Mouse (Mus musculus): ENCODE data around the gene E030030I06Rik. TPM values are rescaled to one million over a fixed set of nuclear protein-coding genes. Genes with fewer than 3 reads are reported as not detected.
A peak's percentile ranks its signal among the peaks of the same experiment; 100 is the strongest.
"Not testable (repeated sequence)": the region's sequence is repeated elsewhere in the genome, so short reads cannot be mapped to it uniquely, and the experiment has no call there.

Gene E030030I06Rik
- polyA plus RNA-seq, 1 experiment from 2014 or later: 12.9 TPM

GRCm38 (mm10) chr10:22150593-22150992 is 1.5 kb upstream of the E030030I06Rik start:
- Histone ChIP-seq H3K4me3 (ENCODE audit: low read depth, low read length) (peak overlapping the region; percentile 69; the same call in 1 of the 2 replicates), H3K27ac (replicated peaks) (no peak overlapping the region), H3K9me3 (ENCODE audit: control insufficient read depth, low read length) (no peaks in the 10 kb centered on the region), H3K36me3 (ENCODE audit: control insufficient read depth, insufficient read depth, low read length) (no peaks in the 10 kb centered on the region), H3K4me1 (replicated peaks; ENCODE audit: control insufficient read depth, insufficient read depth) (0 out of 2 replicates have a peak, but pooled peaks cover 2% of the 10 kb centered on the region), H3K4me2 (replicated peaks; ENCODE audit: low read depth) (peak overlapping the region; percentile 98), H3K9ac (ENCODE audit: low read length) (no peak overlapping the region), H3K27me3 (ENCODE audit: control insufficient read depth, insufficient read depth, low read length) (peaks cover 11% of the 10 kb centered on the region; the same call in 1 of the 2 replicates)
- WGBS: 1% methylated on average over 27 of the region's 27 CpGs
- no peak for ATAC-seq (ENCODE audit: low FRiP score, low TSS enrichment)
- no peak for TF ChIP-seq CTCF (IDR thresholded peaks at IDR 0.05; ENCODE audit: low read depth)
- TF ChIP-seq EP300 (optimal IDR thresholded peaks at IDR 0.05): no peak
- no peak for DNase-seq (ENCODE audit: low spot score)

GRCm38 (mm10) chr10:22149691-22150465 is 808 bp upstream of the E030030I06Rik start:
- no peak for ATAC-seq (ENCODE audit: low FRiP score, low TSS enrichment)
- Histone ChIP-seq H3K27me3 (ENCODE audit: control insufficient read depth, insufficient read depth, low read length) (peaks cover 8% of the 10 kb centered on the region; the same call in 1 of the 2 replicates), H3K9ac (ENCODE audit: low read length) (no peak overlapping the region), H3K9me3 (ENCODE audit: control insufficient read depth, low read length) (no peaks in the 10 kb centered on the region), H3K27ac (replicated peaks) (no peak overlapping the region), H3K36me3 (ENCODE audit: control insufficient read depth, insufficient read depth, low read length) (no peaks in the 10 kb centered on the region), H3K4me1 (replicated peaks; ENCODE audit: control insufficient read depth, insufficient read depth) (0 out of 2 replicates have a peak, but pooled peaks cover 2% of the 10 kb centered on the region), H3K4me2 (replicated peaks; ENCODE audit: low read depth) (peak overlapping the region; percentile 98), H3K4me3 (ENCODE audit: low read depth, low read length) (peak overlapping the region; percentile 69)
- no peak for DNase-seq (ENCODE audit: low spot score)
- 1% methylated on average over 46 of the region's 50 CpGs for WGBS
- TF ChIP-seq CTCF (IDR thresholded peaks at IDR 0.05; ENCODE audit: low read depth) (no peak), EP300 (optimal IDR thresholded peaks at IDR 0.05) (no peak)

GRCm38 (mm10) chr10:22148441-22149072 is 513 bp downstream of the E030030I06Rik start:
- no peaks in the 10 kb centered on the region for H3K9me3 ChIP-seq (ENCODE audit: control insufficient read depth, low read length)
- ATAC-seq (ENCODE audit: low FRiP score, low TSS enrichment): peak; percentile 96
- WGBS: 0% methylated on average over 48 of the region's 50 CpGs
- H3K4me3 ChIP-seq (ENCODE audit: low read depth, low read length): peak overlapping the region; percentile 69
- peak overlapping the region; percentile 75 for H3K27ac ChIP-seq (replicated peaks)
- TF ChIP-seq EP300 (optimal IDR thresholded peaks at IDR 0.05) (no peak), CTCF (IDR thresholded peaks at IDR 0.05; ENCODE audit: low read depth) (peak; percentile 76)
- DNase-seq (ENCODE audit: low spot score): peak; percentile 90
- no peaks in the 10 kb centered on the region for H3K36me3 ChIP-seq (ENCODE audit: control insufficient read depth, insufficient read depth, low read length)
- H3K4me1 ChIP-seq (replicated peaks; ENCODE audit: control insufficient read depth, insufficient read depth): 0 out of 2 replicates have a peak, but pooled peaks cover 2% of the 10 kb centered on the region
- peak overlapping the region; percentile 73 for H3K9ac ChIP-seq (ENCODE audit: low read length)
- H3K27me3 ChIP-seq (ENCODE audit: control insufficient read depth, insufficient read depth, low read length): peaks cover 8% of the 10 kb centered on the region; the same call in 1 of the 2 replicates
- H3K4me2 ChIP-seq (replicated peaks; ENCODE audit: low read depth): peak overlapping the region; percentile 98

GRCm38 (mm10) chr10:22142926-22143325 is 6.1 kb downstream of the E030030I06Rik start:
- H3K36me3 ChIP-seq (ENCODE audit: control insufficient read depth, insufficient read depth, low read length): no peaks in the 10 kb centered on the region
- no peak overlapping the region for H3K4me2 ChIP-seq (replicated peaks; ENCODE audit: low read depth)

GRCm38 (mm10) chr10:22142194-22142593 is 6.9 kb downstream of the E030030I06Rik start:
- ATAC-seq (ENCODE audit: low FRiP score, low TSS enrichment); H3K4me1 ChIP-seq (replicated peaks; ENCODE audit: control insufficient read depth, insufficient read depth); H3K36me3 ChIP-seq (ENCODE audit: control insufficient read depth, insufficient read depth, low read length); H3K9ac ChIP-seq (ENCODE audit: low read length); H3K27ac ChIP-seq (replicated peaks); H3K4me3 ChIP-seq (ENCODE audit: low read depth, low read length); H3K27me3 ChIP-seq (ENCODE audit: control insufficient read depth, insufficient read depth, low read length); H3K9me3 ChIP-seq (ENCODE audit: control insufficient read depth, low read length); H3K4me2 ChIP-seq (replicated peaks; ENCODE audit: low read depth): not testable (repeated sequence)
- WGBS: 82% methylated on average over 1 of the region's 1 CpGs
- DNase-seq (ENCODE audit: low spot score): peak; percentile 63

More at GRCm38 (mm10) chr10:22142926-22143325, 6.1 kb downstream of the E030030I06Rik start:
- TF ChIP-seq CTCF (IDR thresholded peaks at IDR 0.05; ENCODE audit: low read depth) (no peak), EP300 (optimal IDR thresholded peaks at IDR 0.05) (no peak)
- Histone ChIP-seq H3K27ac (replicated peaks) (no peak overlapping the region), H3K4me3 (ENCODE audit: low read depth, low read length) (no peak overlapping the region), H3K9me3 (ENCODE audit: control insufficient read depth, low read length) (no peaks in the 10 kb centered on the region), H3K4me1 (replicated peaks; ENCODE audit: control insufficient read depth, insufficient read depth) (no peaks in the 10 kb centered on the region), H3K27me3 (ENCODE audit: control insufficient read depth, insufficient read depth, low read length) (no peaks in the 10 kb centered on the region), H3K9ac (ENCODE audit: low read length) (no peak overlapping the region)
- 78% methylated on average over 5 of the region's 5 CpGs for WGBS
- DNase-seq (ENCODE audit: low spot score): no peak
- no peak for ATAC-seq (ENCODE audit: low FRiP score, low TSS enrichment)

Data from stomach, postnatal 0 days (tissue).